Mouse (Mus musculus) adrenal gland, adult 18-20 months (tissue): ENCODE data around the gene Fgf3. TPM values are rescaled to one million over a fixed set of nuclear protein-coding genes. Genes with fewer than 3 reads are reported as not detected.
A peak's percentile ranks its signal among the peaks of the same experiment; 100 is the strongest.

Experiments
- DNase-seq, 2 experiments: peaks; one replicate each; pipeline ENCODE4 v3.0.0; 2021 to 2022; ENCODE audit warnings: low spot score in 2 of 2
- long read RNA-seq, 2 experiments: library from polyadenylated mRNA; stranded (forward); transcript quantifications; one replicate each; pipeline ENCODE4 v2.0.0; 2021
- total RNA-seq, 2 experiments: library from RNA; stranded (reverse); gene quantifications; 1 replicate in 1 of 2; 2 replicates in 1 of 2; pipeline ENCODE4 v1.2.3; 2021

Fgf3 gene
- total RNA-seq: under 1 TPM; 0.50 to 0.80 TPM
- long read RNA-seq, experiment 1, partial matches to known transcripts: 0 of 4 reads
- long read RNA-seq, experiment 1, other reads (novel, unspliced or antisense): 0 of 4 reads
- long read RNA-seq, experiment 2, partial matches to known transcripts: 0 of 3 reads
- long read RNA-seq, experiment 2, other reads (novel, unspliced or antisense): 0 of 3 reads

GRCm38 (mm10) chr7:144837891-144838488 is at the start of gene Fgf3:
Fgf3 (plus strand) TSS chr7:144838083.
- DNase-seq: no peak

DNA sequence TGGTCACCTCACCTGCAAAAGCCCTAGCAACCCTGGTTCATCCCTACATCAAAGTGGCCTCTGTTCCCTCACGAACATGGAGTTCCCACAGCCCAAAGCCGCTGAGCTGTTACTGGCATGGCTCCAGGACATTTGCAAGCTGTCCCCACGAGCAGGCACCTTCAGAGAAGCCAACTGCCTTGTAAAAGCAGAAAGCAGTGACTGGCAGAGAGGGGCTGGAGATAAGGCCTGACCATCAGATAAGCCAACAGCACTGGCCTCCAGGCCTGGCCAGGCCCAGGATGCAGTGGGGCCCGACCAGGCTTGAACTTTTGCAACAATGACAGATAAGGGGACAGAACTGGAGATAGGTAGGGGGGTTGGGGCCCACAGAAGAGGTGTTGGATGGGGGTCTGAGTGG is 49.3 kb upstream of the Fgf3 start:
- DNase-seq: no peak

DNA sequence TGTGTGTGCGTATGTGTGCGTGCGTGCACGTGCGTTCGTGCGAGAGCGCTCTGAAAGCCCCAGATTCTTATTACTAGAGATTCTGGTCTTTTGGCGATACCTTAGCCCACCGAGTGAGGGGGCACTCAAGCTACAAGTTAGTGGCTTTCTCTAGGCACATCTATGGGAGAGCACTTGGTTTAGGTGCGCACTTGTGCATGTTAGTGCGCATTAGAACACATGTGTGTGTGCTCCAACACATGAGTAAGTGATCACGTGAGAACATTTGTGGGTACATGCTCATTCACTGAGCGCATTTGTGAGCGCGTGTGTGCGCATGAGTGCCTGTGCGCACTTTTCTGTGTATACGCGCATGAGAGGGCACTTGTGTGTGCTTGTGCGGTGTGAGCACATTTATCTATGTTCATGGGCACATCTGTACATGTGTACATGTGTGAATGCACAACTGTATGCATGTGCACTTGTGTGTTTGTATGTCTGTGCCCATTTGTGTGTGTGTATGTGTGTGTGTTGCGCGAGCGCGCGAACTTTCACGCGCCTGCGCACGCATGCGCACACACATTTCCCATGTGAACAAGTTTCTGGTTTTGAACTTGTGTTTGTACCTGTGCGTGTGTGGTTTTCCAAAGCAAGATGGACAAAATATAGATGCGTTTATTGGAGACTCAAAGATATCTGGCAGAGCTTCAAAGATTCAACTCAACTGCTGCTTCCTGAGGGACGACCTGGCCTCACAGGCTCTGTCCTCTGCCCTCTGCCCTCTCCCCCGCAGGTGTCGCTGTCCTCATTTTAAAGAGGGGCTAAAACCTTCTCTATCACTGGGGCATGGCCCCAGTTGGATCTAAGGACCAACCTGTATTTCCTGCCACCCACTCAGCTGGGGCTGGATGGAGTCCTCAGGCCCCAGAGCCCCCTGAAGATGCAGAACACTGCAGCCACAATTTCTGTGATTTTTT is 48.0 kb upstream of the Fgf3 start:
- no peak for DNase-seq

GRCm38 (mm10) chr7:144791426-144791825 is 46.5 kb upstream of the Fgf3 start:
- DNase-seq: no peak

DNA sequence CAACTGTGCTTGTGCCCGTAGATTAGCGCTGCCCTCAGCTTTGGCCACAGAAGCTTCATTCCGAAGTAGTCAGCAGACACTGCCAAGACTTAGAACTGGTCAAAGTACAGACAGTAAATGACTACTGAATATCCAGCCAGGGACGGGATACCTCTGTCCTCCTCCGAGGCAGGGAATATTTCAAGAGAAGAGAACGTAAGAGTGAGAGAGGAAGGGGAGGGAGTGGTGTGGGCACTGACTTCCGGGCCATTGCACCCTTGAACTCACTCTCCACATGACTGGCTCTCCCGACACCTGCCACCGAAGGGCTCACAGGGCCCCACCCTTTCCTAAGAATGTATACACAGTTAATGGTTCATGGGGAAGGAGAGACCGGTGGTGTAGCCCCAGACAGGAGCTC is 44.6 kb upstream of the Fgf3 start:
- DNase-seq: no peak

GRCm38 (mm10) chr7:144795976-144796474 is 41.9 kb upstream of the Fgf3 start:
- no peak for DNase-seq

DNA sequence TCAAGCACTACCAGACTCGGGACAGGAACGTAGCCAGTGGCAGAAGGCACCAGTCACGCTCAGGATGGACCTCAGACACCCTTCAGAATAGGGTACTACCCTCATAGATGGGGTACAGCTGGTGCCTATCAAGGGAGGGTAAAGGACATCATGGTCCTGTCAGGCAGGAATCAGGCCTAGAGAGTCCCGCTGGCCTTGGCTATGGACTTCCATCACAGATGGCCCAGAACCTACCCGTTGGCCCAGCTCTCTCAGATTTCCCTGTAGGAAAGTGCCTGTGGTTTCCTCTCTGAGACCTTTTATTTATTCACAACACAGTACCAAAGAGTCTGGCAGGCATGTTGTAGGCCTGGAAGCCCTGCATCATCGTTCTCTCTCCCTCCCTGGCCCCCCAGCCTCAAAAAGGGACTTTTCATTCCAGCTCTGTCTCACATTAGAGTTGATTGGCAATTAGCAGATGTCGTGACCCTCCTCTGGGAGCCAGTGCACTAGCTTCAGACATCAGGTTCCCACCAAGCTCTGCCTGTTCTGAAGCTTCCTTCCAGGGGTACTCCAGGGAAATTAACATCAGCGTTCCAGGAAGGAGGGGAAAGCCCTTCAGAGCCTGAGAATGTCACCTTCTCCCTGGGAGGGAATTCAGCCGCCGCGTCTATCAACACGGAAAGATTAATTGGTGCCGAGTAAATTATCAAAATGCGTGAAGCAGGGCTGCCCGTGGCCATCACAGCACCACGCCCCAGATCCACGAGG is 40.7 kb upstream of the Fgf3 start:
- no peak for DNase-seq

- no peak for DNase-seq
Measured at GRCm38 (mm10) chr7:144798471-144798870, 39.4 kb upstream of the Fgf3 start.

DNA sequence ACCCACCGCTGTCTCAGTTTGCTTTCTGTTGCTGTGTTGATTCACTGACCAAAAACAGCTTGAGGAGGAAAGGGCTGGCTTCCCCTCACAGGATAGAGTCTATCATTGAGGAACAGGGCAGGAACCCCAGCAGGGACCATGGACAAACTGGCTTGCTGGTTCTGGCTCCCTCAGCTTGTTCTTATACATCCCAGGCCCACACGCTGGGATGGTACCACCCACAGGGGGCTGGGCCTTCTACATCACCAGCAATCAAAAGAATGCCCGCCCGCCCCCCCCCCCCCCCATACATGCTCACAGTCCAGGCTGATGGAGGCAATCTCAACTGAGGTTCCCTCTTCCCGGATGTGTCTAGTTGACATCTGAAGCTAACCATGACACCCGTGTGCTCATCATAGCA is 30.8 kb upstream of the Fgf3 start:
- DNase-seq: no peak

- DNase-seq: no peak
Measured at GRCm38 (mm10) chr7:144807976-144808577, 29.8 kb upstream of the Fgf3 start.

DNA sequence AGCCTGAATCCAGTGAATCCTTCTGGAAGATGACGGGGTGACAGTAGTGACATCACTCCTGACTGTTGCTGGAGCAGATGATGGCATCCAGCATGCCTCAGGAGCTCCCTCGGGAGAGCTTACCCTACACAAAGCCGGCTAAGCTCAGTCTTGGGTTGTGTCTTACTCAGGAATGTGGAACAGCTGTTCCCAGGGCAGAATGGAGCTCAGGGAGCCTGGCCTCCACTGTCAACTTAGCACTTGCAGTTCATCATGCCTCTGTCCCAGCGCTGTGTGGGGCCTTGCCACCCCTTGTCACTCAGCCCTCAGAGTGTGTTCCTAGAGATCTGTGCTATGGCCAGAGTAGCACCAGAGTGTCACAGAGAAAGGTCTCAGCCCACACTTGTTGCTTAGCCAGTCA is 26.4 kb upstream of the Fgf3 start:
- DNase-seq: no peak

- DNase-seq: no peak
Measured at GRCm38 (mm10) chr7:144821901-144822300, 16.0 kb upstream of the Fgf3 start.

GRCm38 (mm10) chr7:144823988-144824387 is 13.9 kb upstream of the Fgf3 start:
- no peak for DNase-seq

DNA sequence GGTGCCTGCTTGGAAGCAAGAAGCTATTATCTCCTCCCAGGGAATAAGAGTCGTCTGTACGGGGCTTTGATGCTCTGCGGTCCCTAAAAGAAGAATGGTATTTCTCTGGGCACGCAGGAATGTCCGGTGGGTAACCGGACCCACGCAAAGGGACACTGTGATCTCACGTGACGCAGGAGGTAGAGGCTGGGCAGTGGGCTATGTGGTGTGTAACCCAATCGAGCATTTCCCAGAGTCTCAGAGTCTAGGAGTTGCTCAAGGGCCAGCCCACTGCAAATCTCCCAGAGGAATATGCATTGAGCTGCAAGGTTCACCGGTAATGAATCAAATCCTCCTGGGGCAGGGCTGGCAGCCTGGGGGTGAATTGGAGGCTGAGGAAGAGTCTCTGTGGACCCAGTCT is 9.5 kb upstream of the Fgf3 start:
- DNase-seq: no peak

DNA sequence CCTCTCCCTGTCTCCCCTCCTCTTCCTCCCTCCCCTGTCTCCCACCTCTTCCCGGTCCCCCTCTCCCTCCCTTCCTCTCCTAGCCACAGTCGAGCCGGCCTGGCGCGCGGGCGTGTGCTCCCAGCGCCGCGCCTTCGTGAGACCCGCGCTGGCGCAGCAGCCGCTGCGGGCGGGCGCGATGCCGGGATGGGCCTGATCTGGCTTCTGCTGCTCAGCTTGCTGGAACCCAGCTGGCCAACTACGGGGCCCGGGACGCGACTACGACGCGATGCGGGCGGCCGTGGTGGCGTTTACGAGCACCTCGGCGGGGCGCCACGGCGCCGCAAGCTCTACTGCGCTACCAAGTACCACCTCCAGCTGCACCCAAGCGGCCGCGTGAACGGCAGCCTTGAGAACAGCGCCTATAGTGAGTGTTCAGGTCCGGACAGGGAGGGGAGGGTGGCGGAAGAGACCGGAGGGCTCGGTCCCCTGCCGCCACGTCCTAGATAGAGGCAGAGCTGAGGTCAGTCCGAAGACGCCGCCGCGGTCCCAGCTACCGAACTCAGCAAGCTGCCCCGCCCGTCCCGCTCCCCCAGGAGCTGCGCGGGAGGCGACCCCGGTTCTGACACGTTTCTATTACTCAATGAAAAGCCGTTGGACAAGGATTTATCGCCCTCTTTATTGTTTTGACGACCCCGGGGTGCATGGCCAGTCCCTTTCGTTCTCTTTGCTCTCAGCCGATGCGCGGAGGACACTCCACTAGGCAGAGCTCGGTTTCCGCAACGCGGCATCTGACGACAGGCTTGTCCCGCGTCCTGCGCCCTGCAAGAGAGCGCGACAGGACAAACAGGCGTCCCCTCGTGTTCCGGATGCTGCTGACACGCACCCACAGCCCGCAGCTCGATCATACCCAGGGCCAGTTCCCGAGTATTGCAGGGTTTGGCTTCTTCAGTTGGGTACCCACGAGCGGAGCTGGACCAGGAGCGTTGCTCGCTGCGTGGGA is 930 bp downstream of the Fgf3 start:
- DNase-seq: no peak

DNA sequence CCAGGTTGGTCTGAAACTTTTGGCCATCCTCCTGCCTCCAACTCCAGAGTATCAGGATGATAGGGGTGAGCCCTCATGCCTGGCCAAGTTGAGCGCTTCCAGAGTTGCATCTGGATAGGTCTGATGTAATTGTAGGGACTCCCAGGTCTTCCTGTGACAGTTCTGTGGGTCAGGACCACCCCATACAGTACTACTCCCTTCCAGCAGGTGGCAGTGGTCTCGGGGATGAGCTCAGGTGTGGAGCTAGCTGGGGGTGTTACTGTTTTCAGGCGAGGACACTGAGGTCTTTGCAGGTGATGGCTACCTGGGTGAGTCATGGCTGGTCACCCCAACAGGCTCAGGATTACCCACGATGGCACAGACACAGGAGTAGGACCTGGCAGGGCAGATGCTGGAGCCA is 8.3 kb downstream of the Fgf3 start:
- DNase-seq: peak; percentile 43 to 48

DNA sequence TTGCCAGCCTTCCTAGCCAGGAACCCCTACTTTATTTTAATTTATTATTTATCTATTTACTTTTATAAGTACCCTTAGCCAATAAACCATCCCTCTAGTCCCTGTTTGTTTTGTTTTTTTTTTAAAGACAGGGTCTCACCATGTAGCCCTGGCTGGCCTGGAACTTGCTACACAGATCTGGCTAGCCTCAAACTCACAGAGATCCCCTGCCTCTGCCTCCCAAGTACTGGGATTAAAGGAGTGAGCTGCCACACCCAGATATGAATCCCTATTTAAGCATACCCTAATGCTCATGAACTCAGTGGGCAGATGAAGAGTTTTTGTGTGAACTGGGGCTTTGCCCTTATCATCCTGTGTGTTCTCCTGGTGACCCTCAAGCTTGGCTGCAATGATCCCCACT is 9.2 kb downstream of the Fgf3 start, which contains the start of gene Fgf4:
Gene Fgf4, plus strand, starts transcription at position 301 of the 400 bp plus-strand sequence.
- no peak for DNase-seq

- no peak for DNase-seq
Measured at GRCm38 (mm10) chr7:144851321-144851720, 13.4 kb downstream of the Fgf3 start.

- DNase-seq: no peak
Measured at GRCm38 (mm10) chr7:144854966-144855365, 17.1 kb downstream of the Fgf3 start.
